Mouse (Mus musculus) thymus, postnatal 4 days (tissue): Measurements from ENCODE around the gene Unc93b1.

Experiments
- DNase-seq: peaks from one replicate; pipeline ENCODE4 v3.0.0; 2021

Unc93b1 gene

GRCm38 (mm10) chr19:3988066-3988465 lies 53.1 kb downstream of the Unc93b1 start:
- no peak for DNase-seq

- DNase-seq = no peak
Observed at GRCm38 (mm10) chr19:3988750-3989149, 53.8 kb downstream of the Unc93b1 start.

- DNase-seq = no peak
Observed at GRCm38 (mm10) chr19:3990804-3991203, 55.8 kb downstream of the Unc93b1 start.

- DNase-seq = no peak
Observed at GRCm38 (mm10) chr19:3991562-3991961, 56.6 kb downstream of the Unc93b1 start.

- no peak for DNase-seq
Observed at GRCm38 (mm10) chr19:3991966-3992365, 57.0 kb downstream of the Unc93b1 start.

GRCm38 (mm10) chr19:3992416-3992815 lies 57.4 kb downstream of the Unc93b1 start, which contains the start of gene Tbx10:
Gene Tbx10, plus strand, starts transcription at chr19:3992752.
- DNase-seq = no peak

GRCm38 (mm10) chr19:3994932-3995331 lies 59.9 kb downstream of the Unc93b1 start:
- no peak for DNase-seq

- DNase-seq = no peak
Observed at GRCm38 (mm10) chr19:3995505-3995904, 60.5 kb downstream of the Unc93b1 start.

- DNase-seq = no peak
Observed at GRCm38 (mm10) chr19:3996106-3996505, 61.1 kb downstream of the Unc93b1 start.

GRCm38 (mm10) chr19:3996747-3997146 lies 61.8 kb downstream of the Unc93b1 start:
- DNase-seq = no peak

- DNase-seq = no peak
Observed at GRCm38 (mm10) chr19:3997231-3997630, 62.2 kb downstream of the Unc93b1 start.

GRCm38 (mm10) chr19:3998335-3998734 lies 63.3 kb downstream of the Unc93b1 start:
- DNase-seq = no peak
